Mouse (Mus musculus) neural tube, embryonic 14.5 days (tissue): ENCODE measurements at regions not wholly inside any gene's neighbourhood (a gene's known extent, or its start where the extent isn't known, plus 50 kb on each side); places are given as distances from the start of the nearest gene placed in this dataset.

Experiments used
- ATAC-seq: fragments of 200-750 bp; cut with Nextera tagmentation; 2 replicates; pipeline ENCODE4 v1.8.0; 2017; ENCODE audit warnings: low read depth, mild to moderate bottlenecking, moderate TSS enrichment, moderate library complexity
- H3K27ac ChIP-seq: fragments of 300-500 bp; sonication (generic); 2 replicates; pipeline ENCODE4 v1.5.1; 2014; ENCODE audit warnings: low read depth, mild to moderate bottlenecking, control low read depth, low read length, moderate library complexity, mixed read lengths
- H3K27me3 ChIP-seq: fragments of 300-500 bp; sonication (generic); 2 replicates; pipeline ENCODE4 v1.6.1; 2014; ENCODE audit warnings: low read length; ENCODE audit not compliant: control insufficient read depth, insufficient read depth
- H3K36me3 ChIP-seq: fragments of 300-500 bp; sonication (generic); 2 replicates; pipeline ENCODE4 v1.6.1; 2014; ENCODE audit warnings: low read length, mixed read lengths; ENCODE audit not compliant: control insufficient read depth, insufficient read depth
- H3K4me1 ChIP-seq: fragments of 300-500 bp; sonication (generic); 2 replicates; pipeline ENCODE4 v1.6.1; 2014; ENCODE audit warnings: low read length; ENCODE audit not compliant: control insufficient read depth, insufficient read depth
- H3K4me2 ChIP-seq: fragments of 300-500 bp; sonication (generic); 2 replicates; pipeline ENCODE4 v1.6.1; 2014; ENCODE audit warnings: mild to moderate bottlenecking, low read depth, low read length, control low read depth
- H3K4me3 ChIP-seq: fragments of 300-500 bp; sonication (generic); 2 replicates; pipeline ENCODE4 v1.5.1; 2014; ENCODE audit warnings: low read depth, low read length, control low read depth, mixed read lengths
- H3K9ac ChIP-seq: fragments of 300-500 bp; sonication (generic); replicated peaks from 2 replicates; pipeline ENCODE4 v1.6.1; 2014; ENCODE audit warnings: low read depth, mild to moderate bottlenecking, control low read depth, low read length, mixed read lengths
- H3K9me3 ChIP-seq: fragments of 300-500 bp; sonication (generic); 2 replicates; pipeline ENCODE4 v1.6.1; 2016; ENCODE audit warnings: low read length; ENCODE audit not compliant: control insufficient read depth
- WGBS: fragments of 180-500 bp; shearing (Covaris S2); extraction: QIAGEN DNeasy Blood & Tissue Kit; methylation state at CpG from one replicate; pipeline ENCODE4 v1.1.7; 2014; 5-methylcytosine and 5-hydroxymethylcytosine counted together

- H3K4me1 ChIP-seq: no peaks in the 10 kb centered on the region
- H3K27ac ChIP-seq: no peak overlapping the region
- H3K36me3 ChIP-seq: no peaks in the 10 kb centered on the region
- no peak overlapping the region for H3K4me3 ChIP-seq
- ATAC-seq: no peak
- H3K9ac ChIP-seq: no peak overlapping the region
- 88% methylated on average over 1 of the region's 1 CpGs for WGBS
- no peak overlapping the region for H3K4me2 ChIP-seq
- H3K9me3 ChIP-seq: no peaks in the 10 kb centered on the region
- no peaks in the 10 kb centered on the region for H3K27me3 ChIP-seq
Measured at GRCm38 (mm10) chr14:89063971-89064370, 592.8 kb upstream of the Pcdh20 start.

DNA sequence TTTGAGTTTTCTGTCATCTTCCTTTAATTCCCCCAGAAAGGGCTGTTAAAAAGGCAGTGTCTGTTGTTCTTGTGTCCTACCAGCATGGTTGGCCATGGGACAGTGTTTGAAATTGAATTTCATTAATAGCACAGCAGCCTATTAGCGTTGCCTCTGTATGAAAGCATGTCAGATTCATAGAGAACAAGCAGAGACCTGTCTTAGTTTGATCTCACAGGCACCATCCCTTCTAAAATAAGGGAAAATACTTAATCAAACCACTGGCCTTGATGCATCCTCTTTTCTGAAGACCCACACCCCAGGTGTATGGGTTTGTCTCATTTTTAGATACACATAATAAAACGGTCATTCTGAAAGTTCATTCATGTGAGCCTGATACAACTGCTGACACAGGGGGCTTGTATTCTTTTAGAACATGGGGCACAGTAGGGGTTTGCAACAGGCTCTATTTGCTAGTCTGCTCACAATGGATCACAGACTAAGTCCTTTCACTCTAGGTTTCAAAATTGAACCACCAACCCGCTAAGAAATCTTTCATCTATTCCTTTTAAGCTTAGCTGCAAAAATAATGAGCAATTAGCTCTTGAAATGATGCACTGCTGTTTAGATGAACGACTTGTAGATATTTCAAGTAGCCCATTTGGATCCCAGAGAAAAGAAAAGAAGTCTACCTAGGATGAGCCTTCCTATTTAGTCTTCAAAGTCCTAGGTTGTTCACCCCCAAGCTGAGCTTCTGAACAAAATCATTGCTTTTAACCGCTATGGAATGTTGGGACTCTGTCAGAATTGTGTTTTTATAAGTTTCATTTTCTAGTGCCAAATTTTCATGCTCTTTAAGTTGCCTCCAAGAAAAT lies 591.6 kb upstream of the Pcdh20 start:
- no peak overlapping the region for H3K4me3 ChIP-seq
- WGBS: 73% methylated on average over 5 of the region's 5 CpGs
- no peaks in the 10 kb centered on the region for H3K36me3 ChIP-seq
- H3K27ac ChIP-seq: no peak overlapping the region
- H3K4me2 ChIP-seq: no peak overlapping the region
- no peaks in the 10 kb centered on the region for H3K27me3 ChIP-seq
- no peaks in the 10 kb centered on the region for H3K9me3 ChIP-seq
- H3K4me1 ChIP-seq: no peaks in the 10 kb centered on the region
- no peak for ATAC-seq
- H3K9ac ChIP-seq: no peak overlapping the region

- Histone ChIP-seq H3K27ac (no peak overlapping the region), H3K9me3 (no peaks in the 10 kb centered on the region), H3K4me1 (no peaks in the 10 kb centered on the region), H3K4me3 (no peak overlapping the region), H3K27me3 (no peaks in the 10 kb centered on the region), H3K36me3 (no peaks in the 10 kb centered on the region), H3K4me2 (no peak overlapping the region), H3K9ac (no peak overlapping the region)
- ATAC-seq: no peak
- 60% methylated on average over 1 of the region's 1 CpGs for WGBS
Measured at GRCm38 (mm10) chr14:89061319-89061718, 590.1 kb upstream of the Pcdh20 start.

DNA sequence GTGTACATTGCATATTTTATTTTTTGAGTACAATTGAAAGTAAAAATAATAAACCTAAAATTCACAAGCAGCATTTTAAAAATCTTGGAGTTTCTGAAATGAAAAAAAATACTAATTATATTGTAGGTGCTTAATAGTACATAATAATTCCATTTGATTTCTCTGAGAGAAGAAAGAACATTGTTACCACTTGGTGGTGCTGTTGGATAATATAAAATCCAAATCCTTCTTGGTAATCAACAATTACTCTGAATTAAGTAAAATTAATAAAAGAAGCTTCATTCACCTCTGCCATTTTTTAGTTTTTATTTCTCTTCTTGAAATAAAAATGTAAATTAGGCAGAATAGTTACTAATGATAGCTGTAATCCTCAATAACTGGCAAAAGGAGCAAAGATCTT lies 563.2 kb upstream of the Pcdh20 start:
- Histone ChIP-seq H3K4me1 (no peaks in the 10 kb centered on the region), H3K9ac (no peak overlapping the region), H3K36me3 (no peaks in the 10 kb centered on the region), H3K4me3 (no peak overlapping the region), H3K27ac (no peak overlapping the region), H3K27me3 (no peaks in the 10 kb centered on the region), H3K9me3 (no peaks in the 10 kb centered on the region), H3K4me2 (no peak overlapping the region)
- no peak for ATAC-seq

DNA sequence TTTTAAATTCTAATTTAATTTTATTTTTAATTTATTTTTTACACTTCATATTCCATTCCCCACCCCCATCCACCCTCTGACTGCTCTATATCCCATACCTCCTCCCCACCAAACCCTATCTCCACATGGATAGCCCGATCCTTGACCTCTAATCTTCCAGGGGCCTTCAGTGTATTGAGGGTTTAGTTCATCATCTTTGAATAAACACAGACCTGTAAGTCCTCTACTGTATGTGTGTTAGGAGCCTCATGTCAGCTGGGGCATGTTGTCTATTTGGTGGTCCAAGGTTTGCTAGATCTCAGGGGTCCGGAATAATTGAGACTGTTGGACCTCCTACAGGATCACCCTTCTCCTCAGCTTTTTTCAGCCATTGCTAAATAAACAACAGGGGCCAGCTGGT lies 540.2 kb upstream of the Pcdh20 start:
- Histone ChIP-seq H3K4me3 (no peak overlapping the region), H3K9ac (no peak overlapping the region), H3K27me3 (no peaks in the 10 kb centered on the region), H3K4me1 (no peaks in the 10 kb centered on the region), H3K9me3 (no peaks in the 10 kb centered on the region), H3K4me2 (no peak overlapping the region), H3K27ac (no peak overlapping the region), H3K36me3 (no peaks in the 10 kb centered on the region)
- ATAC-seq: no peak
- 95% methylated on average over 2 of the region's 2 CpGs for WGBS

DNA sequence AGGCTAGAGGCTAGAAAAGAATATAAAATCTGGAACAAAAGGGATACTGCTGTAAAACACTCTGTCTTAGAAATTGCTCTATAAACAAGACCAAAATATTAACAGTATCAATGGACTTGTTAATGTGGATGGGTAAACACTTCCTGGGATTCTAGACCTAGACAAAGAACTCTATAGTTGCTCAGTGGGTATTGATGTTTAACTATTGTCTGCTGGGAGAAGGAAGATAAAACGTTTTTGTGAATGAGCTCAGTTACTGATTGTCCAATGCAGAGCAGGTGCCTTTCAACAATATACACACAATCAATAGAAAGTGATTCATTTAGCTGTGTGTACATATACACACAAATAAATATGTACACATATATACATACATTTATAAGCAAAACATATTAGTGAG lies 538.5 kb upstream of the Pcdh20 start:
- no peak for ATAC-seq

GRCm38 (mm10) chr14:88981895-88982294 lies 510.7 kb upstream of the Pcdh20 start:
- Histone ChIP-seq H3K36me3 (no peaks in the 10 kb centered on the region), H3K4me2 (no peak overlapping the region), H3K27me3 (no peaks in the 10 kb centered on the region), H3K9ac (no peak overlapping the region), H3K27ac (no peak overlapping the region), H3K9me3 (no peaks in the 10 kb centered on the region), H3K4me3 (no peak overlapping the region), H3K4me1 (no peaks in the 10 kb centered on the region)
- no peak for ATAC-seq
- 11% methylated on average over 6 of the region's 6 CpGs for WGBS

More for the DNA sequence above, 538.5 kb upstream of the Pcdh20 start:
- H3K4me1 ChIP-seq: no peaks in the 10 kb centered on the region
- H3K27ac ChIP-seq: no peak overlapping the region
- no peaks in the 10 kb centered on the region for H3K36me3 ChIP-seq
- WGBS: 9% methylated on average over 1 of the region's 1 CpGs
- no peak overlapping the region for H3K9ac ChIP-seq
- no peak overlapping the region for H3K4me3 ChIP-seq
- no peaks in the 10 kb centered on the region for H3K27me3 ChIP-seq
- H3K9me3 ChIP-seq: no peaks in the 10 kb centered on the region
- H3K4me2 ChIP-seq: no peak overlapping the region

GRCm38 (mm10) chr14:88976007-88976406 lies 504.8 kb upstream of the Pcdh20 start:
- Histone ChIP-seq H3K4me3 (no peak overlapping the region), H3K27me3 (no peaks in the 10 kb centered on the region), H3K36me3 (no peaks in the 10 kb centered on the region), H3K4me1 (no peaks in the 10 kb centered on the region), H3K4me2 (no peak overlapping the region), H3K27ac (no peak overlapping the region), H3K9ac (no peak overlapping the region), H3K9me3 (no peaks in the 10 kb centered on the region)
- WGBS: 100% methylated on average over 1 of the region's 1 CpGs
- ATAC-seq: no peak

- H3K9me3 ChIP-seq: no peaks in the 10 kb centered on the region
- no peak overlapping the region for H3K9ac ChIP-seq
- no peak overlapping the region for H3K4me3 ChIP-seq
- 60% methylated on average over 1 of the region's 1 CpGs for whole genome bisulfite sequencing
- no peaks in the 10 kb centered on the region for H3K4me1 ChIP-seq
- H3K27ac ChIP-seq: no peak overlapping the region
- H3K4me2 ChIP-seq: no peak overlapping the region
- no peak for ATAC-seq
- no peaks in the 10 kb centered on the region for H3K27me3 ChIP-seq
- no peaks in the 10 kb centered on the region for H3K36me3 ChIP-seq
Measured at GRCm38 (mm10) chr14:88934569-88934968, 463.4 kb upstream of the Pcdh20 start.
